Mouse (Mus musculus) G1E (cell line): ENCODE results near the gene Rpl26.

ENCODE experiments used
- CTCF ChIP-seq: IDR thresholded peaks from 2 replicates; pipeline ENCODE4 v1.5.1; 2012; ENCODE audit warnings: low read depth, low read length, inconsistent platforms, mixed read lengths
- POLR2AphosphoS5 ChIP-seq: IDR thresholded peaks from 2 replicates; pipeline ENCODE4 v1.6.1; 2012; ENCODE audit warnings: low read depth, low read length, inconsistent platforms; ENCODE audit not compliant: insufficient replicate concordance
- TAL1 ChIP-seq: conservative IDR thresholded peaks from 2 replicates; pipeline ENCODE4 v1.6.1; 2012; ENCODE audit warnings: low read depth, low read length, inconsistent platforms, mixed read lengths

DNA sequence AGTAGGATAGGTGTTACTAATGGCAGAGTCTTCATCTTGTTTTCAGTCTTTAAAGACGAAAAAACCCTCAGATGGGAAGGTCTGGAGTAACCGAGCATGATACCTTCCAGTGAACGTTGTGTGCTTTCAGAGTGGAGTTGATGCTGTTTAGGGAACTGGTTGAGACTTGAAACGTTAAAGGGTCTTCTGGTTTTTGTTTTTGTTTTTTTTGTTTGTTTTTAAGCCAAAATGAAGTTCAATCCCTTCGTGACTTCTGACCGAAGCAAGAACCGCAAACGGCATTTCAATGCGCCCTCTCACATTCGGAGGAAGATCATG lies 623 bp downstream of the Rpl26 start:
- TF ChIP-seq CTCF = no peak
- no peak; the same call in 1 of the 2 replicates for TF ChIP-seq POLR2AphosphoS5
- TF ChIP-seq TAL1 = no peak
